Mouse (Mus musculus): ENCODE measurements around the gene Gm7792.
"Not testable (repeated sequence)": the region's sequence is repeated elsewhere in the genome, so short reads cannot be mapped to it uniquely, and the experiment has no call there.

The Gm7792 gene

DNA sequence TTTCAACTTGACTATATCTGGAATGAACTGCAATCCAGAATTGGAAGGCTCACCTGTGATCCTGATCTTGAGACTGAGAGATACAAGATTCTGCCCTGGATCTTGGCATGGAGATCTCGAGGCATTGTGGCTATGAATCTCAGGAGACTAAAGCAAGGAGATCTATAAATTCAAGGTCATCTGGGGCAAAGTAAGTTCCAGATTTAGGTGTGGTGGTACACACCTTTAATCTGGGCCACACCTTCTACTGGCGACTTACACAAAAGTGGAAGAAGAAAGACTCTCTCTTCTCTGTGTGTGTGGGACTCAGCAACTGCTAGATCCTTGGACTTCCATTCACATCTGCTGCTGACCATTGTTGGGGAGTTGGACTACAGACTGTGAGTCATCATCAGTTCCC, at the start of gene Gm7792:
TSS of gene Gm7792 (plus strand) at position 301 of the 400 bp plus-strand sequence.
- DNase-seq (ENCODE audit: low spot score in 2 of 2): not testable (repeated sequence)

Measured in thymus, postnatal 10 days (tissue).